Mouse (Mus musculus): Measurements from ENCODE around the gene Raet1e.
"Not testable (repeated sequence)": the region's sequence is repeated elsewhere in the genome, so short reads cannot be mapped to it uniquely, and the experiment has no call there.

Gene Raet1e

GRCm38 (mm10) chr10:22360252-22360651, 201.9 kb downstream of the Raet1e start, which contains the start of gene Raet1d:
Gene Raet1d, plus strand, starts transcription at chr10:22360552.
- not testable (repeated sequence) for DNase-seq (ENCODE audit: inconsistent age in 2 of 2, low spot score in 1 of 2)

- not testable (repeated sequence) for DNase-seq (ENCODE audit: inconsistent age in 2 of 2, low spot score in 1 of 2)
Observed at GRCm38 (mm10) chr10:22360957-22361356, 202.6 kb downstream of the Raet1e start.

- DNase-seq (ENCODE audit: inconsistent age in 2 of 2, low spot score in 1 of 2) = peak in 1 of 2 experiments; percentile 29
Observed at GRCm38 (mm10) chr10:22361415-22362352, 203.3 kb downstream of the Raet1e start.

- not testable (repeated sequence) for DNase-seq (ENCODE audit: inconsistent age in 2 of 2, low spot score in 1 of 2)
Observed at GRCm38 (mm10) chr10:22362466-22362865, 204.1 kb downstream of the Raet1e start.

- not testable (repeated sequence) for DNase-seq (ENCODE audit: inconsistent age in 2 of 2, low spot score in 1 of 2)
Observed at GRCm38 (mm10) chr10:22364915-22365314, 206.5 kb downstream of the Raet1e start.

GRCm38 (mm10) chr10:22381226-22381625, 222.9 kb downstream of the Raet1e start:
- not testable (repeated sequence) for DNase-seq (ENCODE audit: inconsistent age in 2 of 2, low spot score in 1 of 2)

GRCm38 (mm10) chr10:22390146-22390545, 231.8 kb downstream of the Raet1e start:
- not testable (repeated sequence) for DNase-seq (ENCODE audit: inconsistent age in 2 of 2, low spot score in 1 of 2)

- DNase-seq (ENCODE audit: inconsistent age in 2 of 2, low spot score in 1 of 2) = not testable (repeated sequence)
Observed at GRCm38 (mm10) chr10:22391616-22392015, 233.2 kb downstream of the Raet1e start.

- not testable (repeated sequence) for DNase-seq (ENCODE audit: inconsistent age in 2 of 2, low spot score in 1 of 2)
Observed at GRCm38 (mm10) chr10:22393028-22393824, 234.9 kb downstream of the Raet1e start.

GRCm38 (mm10) chr10:22396680-22397079, 238.3 kb downstream of the Raet1e start:
- not testable (repeated sequence) for DNase-seq (ENCODE audit: inconsistent age in 2 of 2, low spot score in 1 of 2)

- DNase-seq (ENCODE audit: inconsistent age in 2 of 2, low spot score in 1 of 2) = peak; percentile 46 to 84
Observed at GRCm38 (mm10) chr10:22402225-22402917, 244.0 kb downstream of the Raet1e start.

GRCm38 (mm10) chr10:22413702-22414494, 255.5 kb downstream of the Raet1e start:
- DNase-seq (ENCODE audit: inconsistent age in 2 of 2, low spot score in 1 of 2) = not testable (repeated sequence)

Data from adrenal gland, adult (tissue).